Mouse (Mus musculus) stomach, embryonic 14.5 days (tissue): ENCODE data around the gene Zbtb7b. TPM values are rescaled to one million over a fixed set of nuclear protein-coding genes. Genes with fewer than 3 reads are reported as not detected.

ENCODE experiments used
- ATAC-seq: fragments of 200-750 bp; cut with Nextera tagmentation; 2 replicates; pipeline ENCODE4 v1.8.0; 2017; ENCODE audit warnings: low read depth, moderate TSS enrichment; ENCODE audit not compliant: insufficient number of reproducible peaks, insufficient read depth, low FRiP score
- H3K27ac ChIP-seq: fragments of 300-500 bp; sonication (generic); 2 replicates; pipeline ENCODE4 v1.5.1; 2014; ENCODE audit warnings: mild to moderate bottlenecking, low read length, moderate library complexity, mixed read lengths
- H3K27me3 ChIP-seq: fragments of 300-500 bp; sonication (generic); 2 replicates; pipeline ENCODE4 v1.6.1; 2014; ENCODE audit warnings: low read length, control low read depth, mixed read lengths; ENCODE audit not compliant: control insufficient read depth, insufficient read depth
- H3K36me3 ChIP-seq: fragments of 300-500 bp; sonication (generic); 2 replicates; pipeline ENCODE4 v1.6.1; 2014; ENCODE audit warnings: mild to moderate bottlenecking, control low read depth, low read length, moderate library complexity, mixed read lengths; ENCODE audit not compliant: control insufficient read depth, insufficient read depth
- H3K4me1 ChIP-seq: fragments of 300-500 bp; sonication (generic); 2 replicates; pipeline ENCODE4 v1.6.1; 2014; ENCODE audit warnings: low read length, control low read depth, mixed read lengths; ENCODE audit not compliant: control insufficient read depth, insufficient read depth
- H3K4me2 ChIP-seq: fragments of 300-500 bp; sonication (generic); replicated peaks from 2 replicates; pipeline ENCODE4 v1.6.1; 2014; ENCODE audit warnings: low read depth, low read length, control low read depth
- H3K4me3 ChIP-seq: fragments of 300-500 bp; sonication (generic); 2 replicates; pipeline ENCODE4 v1.5.1; 2014; ENCODE audit warnings: low read depth, low read length, control low read depth
- H3K9ac ChIP-seq: fragments of 300-500 bp; sonication (generic); replicated peaks from 2 replicates; pipeline ENCODE4 v1.6.1; 2014; ENCODE audit warnings: low read depth, mild to moderate bottlenecking, control low read depth, low read length, moderate library complexity, mixed read lengths
- H3K9me3 ChIP-seq: fragments of 300-500 bp; sonication (generic); 2 replicates; pipeline ENCODE4 v1.6.1; 2016; ENCODE audit warnings: low read depth, low read length, control low read depth; ENCODE audit not compliant: control insufficient read depth
- WGBS: fragments of 180-500 bp; shearing (Covaris S2); extraction: QIAGEN DNeasy Blood & Tissue Kit; methylation state at CpG from one replicate; pipeline ENCODE4 v1.1.7; 2014; 5-methylcytosine and 5-hydroxymethylcytosine counted together
- polyA plus RNA-seq: library from polyadenylated mRNA; unstranded; fragments of >200 nt; fragmentation: Nextera tagmentation; extraction: Ambion mirVana; gene quantifications from 2 replicates; pipeline ENCODE4 v1.2.1, GENCODE M21; 2014

Zbtb7b gene
- polyA plus RNA-seq, 1 experiment from 2014 or later: 4.5 TPM

- Histone ChIP-seq H3K4me2 (peak overlapping the region; percentile 79), H3K27ac (peak overlapping the region; percentile 90), H3K27me3 (no peaks in the 10 kb centered on the region), H3K9ac (peak overlapping the region; percentile 50), H3K36me3 (peaks cover 24% of the 10 kb centered on the region), H3K4me3 (peak overlapping the region; percentile 59), H3K4me1 (peaks cover 50% of the 10 kb centered on the region), H3K9me3 (no peaks in the 10 kb centered on the region)
- 1% methylated on average over 11 of the region's 11 CpGs for WGBS
- peak; percentile 84 for ATAC-seq
Measured at GRCm38 (mm10) chr3:89421002-89421774, 26.6 kb upstream of the Zbtb7b start.

DNA sequence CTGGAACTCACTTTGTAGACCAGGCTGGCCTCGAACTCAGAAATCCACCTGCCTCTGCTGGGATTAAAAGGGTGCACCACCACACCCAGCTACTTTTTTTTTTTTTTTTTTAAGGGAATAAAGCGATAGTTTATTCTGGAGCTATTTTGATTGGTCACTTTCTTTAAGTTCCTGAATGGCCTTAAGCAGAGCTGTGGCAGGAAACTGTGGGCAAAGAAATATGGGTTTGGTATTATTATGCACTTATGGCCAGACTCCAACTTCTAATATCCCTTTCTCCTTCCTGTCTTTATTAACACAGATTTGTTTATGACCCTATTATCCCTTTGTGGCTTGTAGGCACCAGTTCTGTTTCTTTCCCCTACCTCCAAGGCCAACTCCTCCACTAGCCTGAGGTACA lies 25.8 kb upstream of the Zbtb7b start:
- peak overlapping the region; percentile 90 for H3K27ac ChIP-seq
- H3K4me2 ChIP-seq: peak overlapping the region; percentile 79
- H3K4me1 ChIP-seq: peaks cover 50% of the 10 kb centered on the region
- H3K36me3 ChIP-seq: peaks cover 27% of the 10 kb centered on the region
- H3K9me3 ChIP-seq: no peaks in the 10 kb centered on the region
- 36% methylated on average over 2 of the region's 2 CpGs for WGBS
- H3K27me3 ChIP-seq: no peaks in the 10 kb centered on the region
- no peak for ATAC-seq
- H3K9ac ChIP-seq: no peak overlapping the region
- peak overlapping the region; percentile 59; the same call in 1 of the 2 replicates for H3K4me3 ChIP-seq

- H3K27me3 ChIP-seq: no peaks in the 10 kb centered on the region
- H3K27ac ChIP-seq: peak overlapping the region; percentile 97
- peaks cover 27% of the 10 kb centered on the region for H3K36me3 ChIP-seq
- H3K9ac ChIP-seq: peak overlapping the region; percentile 54
- ATAC-seq: no peak
- no peaks in the 10 kb centered on the region for H3K9me3 ChIP-seq
- H3K4me1 ChIP-seq: peaks cover 50% of the 10 kb centered on the region
- H3K4me2 ChIP-seq: peak overlapping the region; percentile 66
- H3K4me3 ChIP-seq: peak overlapping the region; percentile 53
- WGBS: 21% methylated on average over 3 of the region's 3 CpGs
Measured at GRCm38 (mm10) chr3:89419981-89420380, 25.4 kb upstream of the Zbtb7b start.

DNA sequence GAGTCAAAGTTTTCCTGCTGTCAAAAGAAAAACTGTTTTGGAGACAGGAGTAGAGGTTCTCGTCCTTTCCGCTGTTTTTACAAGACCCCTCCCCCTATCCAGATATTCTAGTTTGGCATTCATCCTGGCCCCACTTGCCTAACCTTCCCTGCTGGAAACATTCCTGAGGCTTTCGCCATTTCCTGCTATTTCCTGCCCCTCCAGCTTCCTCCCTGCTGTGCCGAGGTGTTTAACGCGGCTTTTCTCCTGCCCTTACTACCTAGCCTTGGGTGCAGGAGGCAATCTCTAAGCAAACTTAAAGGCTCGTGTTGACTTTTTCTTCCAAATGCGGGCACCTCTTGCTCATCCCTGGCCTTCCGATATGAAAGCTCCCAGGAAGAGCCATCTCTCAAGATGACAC lies 25.0 kb upstream of the Zbtb7b start:
- peak overlapping the region; percentile 53 for H3K4me3 ChIP-seq
- ATAC-seq: no peak
- peaks cover 28% of the 10 kb centered on the region for H3K36me3 ChIP-seq
- H3K4me1 ChIP-seq: peaks cover 49% of the 10 kb centered on the region
- 1% methylated on average over 9 of the region's 9 CpGs for whole genome bisulfite sequencing
- H3K9me3 ChIP-seq: no peaks in the 10 kb centered on the region
- H3K27ac ChIP-seq: peak overlapping the region; percentile 97
- peak overlapping the region; percentile 54 for H3K9ac ChIP-seq
- H3K4me2 ChIP-seq: peak overlapping the region; percentile 66
- H3K27me3 ChIP-seq: no peaks in the 10 kb centered on the region

- peaks cover 42% of the 10 kb centered on the region for H3K4me1 ChIP-seq
- peak overlapping the region; percentile 53 for H3K4me3 ChIP-seq
- ATAC-seq: peak; percentile 17; the same call in 1 of the 2 replicates
- WGBS: under 1% methylated on average over 16 of the region's 16 CpGs
- no peaks in the 10 kb centered on the region for H3K9me3 ChIP-seq
- peak overlapping the region; percentile 66 for H3K4me2 ChIP-seq
- H3K27ac ChIP-seq: peak overlapping the region; percentile 97
- H3K27me3 ChIP-seq: no peaks in the 10 kb centered on the region
- H3K9ac ChIP-seq: peak overlapping the region; percentile 54
- H3K36me3 ChIP-seq: peaks cover 28% of the 10 kb centered on the region
Measured at GRCm38 (mm10) chr3:89418861-89419250, 24.3 kb upstream of the Zbtb7b start.

DNA sequence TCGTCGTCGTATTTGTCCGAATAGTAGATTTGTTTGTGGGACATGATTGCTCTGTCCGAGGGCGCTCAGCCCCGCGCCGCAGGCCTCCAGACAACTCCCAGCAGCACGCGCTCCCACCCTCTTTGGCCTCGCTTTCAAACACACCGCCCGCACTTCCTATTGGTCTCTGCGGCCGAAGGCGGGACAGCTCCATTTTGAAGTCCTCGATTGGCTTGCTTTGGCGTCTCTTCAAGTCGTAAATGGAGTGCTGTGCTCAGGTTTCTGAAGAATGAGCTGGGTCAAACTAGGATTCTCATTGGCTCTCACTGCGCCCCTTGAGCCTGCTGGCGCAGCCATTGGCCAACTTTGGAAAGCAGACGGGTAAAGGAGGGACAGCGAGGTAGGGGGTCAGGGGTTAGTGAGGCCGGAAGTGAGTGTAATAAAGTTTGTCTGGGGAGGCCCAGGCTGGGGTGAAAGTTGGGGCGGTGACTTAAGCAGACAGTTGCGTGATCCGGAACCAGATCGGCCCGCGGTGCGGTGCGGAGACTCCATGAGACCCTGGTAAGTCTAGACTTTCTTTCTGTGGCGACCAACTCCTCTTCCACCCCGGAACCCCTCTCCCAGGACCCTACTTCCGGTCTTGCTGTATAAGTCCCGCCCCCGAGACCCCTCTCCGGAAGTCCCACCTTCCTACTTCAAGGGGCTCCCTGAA lies 23.7 kb upstream of the Zbtb7b start, which contains the start of the genes Cks1b and Shc1:
Gene Cks1b (minus strand): TSS at position 214 of the 691 bp plus-strand sequence.
Gene Shc1 (plus strand): TSS at position 274 of the 691 bp plus-strand sequence.
- under 1% methylated on average over 39 of the region's 39 CpGs for WGBS
- H3K27ac ChIP-seq: peak within 1 kb of the TSS; percentile 97
- peaks cover 37% of the 10 kb centered on the region for H3K4me1 ChIP-seq
- H3K9me3 ChIP-seq: no peaks in the 10 kb centered on the region
- peak within 1 kb of the TSS; percentile 67 for H3K4me2 ChIP-seq
- H3K9ac ChIP-seq: peak within 1 kb of the TSS; percentile 54
- H3K4me3 ChIP-seq: peak within 1 kb of the TSS; percentile 53
- H3K36me3 ChIP-seq: peaks cover 26% of the 10 kb centered on the region
- peak; percentile 92 for ATAC-seq
- H3K27me3 ChIP-seq: no peaks in the 10 kb centered on the region

DNA sequence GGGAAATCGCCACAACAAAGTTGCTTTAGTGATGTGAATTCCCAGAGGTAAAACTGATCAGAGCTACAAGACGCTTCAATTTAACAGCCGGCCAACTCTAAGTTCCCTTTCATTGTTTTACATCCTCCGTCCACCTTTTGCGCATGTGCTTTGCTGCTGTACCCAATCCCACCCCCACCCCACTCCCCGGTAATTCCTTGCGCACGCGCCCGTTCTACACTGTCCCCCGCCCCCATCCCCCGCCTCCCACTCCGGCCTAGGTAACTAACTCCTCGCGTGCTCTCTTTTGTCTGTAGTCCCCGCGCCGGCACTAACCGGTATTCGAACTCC lies 23.2 kb upstream of the Zbtb7b start:
- peaks cover 32% of the 10 kb centered on the region; the same call in 1 of the 2 replicates for H3K4me1 ChIP-seq
- peaks cover 26% of the 10 kb centered on the region for H3K36me3 ChIP-seq
- peak overlapping the region; percentile 84 for H3K27ac ChIP-seq
- peak overlapping the region; percentile 53 for H3K4me3 ChIP-seq
- WGBS: under 1% methylated on average over 20 of the region's 20 CpGs
- peak overlapping the region; percentile 67 for H3K4me2 ChIP-seq
- H3K9me3 ChIP-seq: no peaks in the 10 kb centered on the region
- ATAC-seq: peak; percentile 25
- peak overlapping the region; percentile 34; the same call in 1 of the 2 replicates for H3K9ac ChIP-seq
- no peaks in the 10 kb centered on the region for H3K27me3 ChIP-seq

DNA sequence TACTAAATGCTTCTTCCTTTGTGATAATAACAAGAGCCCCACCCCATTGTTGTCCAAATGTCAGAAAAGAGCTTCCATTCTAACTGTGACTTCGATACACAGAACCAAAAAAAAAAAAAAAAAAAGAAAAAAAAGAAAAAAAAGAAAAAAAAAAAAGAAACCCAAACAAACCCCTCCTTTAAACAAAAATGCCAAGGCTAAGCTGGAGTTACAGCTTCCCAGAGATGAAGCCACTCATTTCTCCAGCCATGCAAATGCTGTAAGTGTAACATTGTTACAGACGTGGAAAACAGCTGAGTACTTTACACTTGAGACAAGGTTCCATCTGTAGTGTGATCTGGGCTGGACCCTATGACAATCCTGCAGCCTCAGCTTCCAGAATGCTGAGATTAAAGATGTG lies 22.6 kb upstream of the Zbtb7b start:
- no peaks in the 10 kb centered on the region for H3K27me3 ChIP-seq
- peak overlapping the region; percentile 67 for H3K4me2 ChIP-seq
- H3K9me3 ChIP-seq: no peaks in the 10 kb centered on the region
- H3K4me3 ChIP-seq: peak overlapping the region; percentile 53
- H3K9ac ChIP-seq: peak overlapping the region; percentile 34; the same call in 1 of the 2 replicates
- peaks cover 26% of the 10 kb centered on the region for H3K36me3 ChIP-seq
- peaks cover 26% of the 10 kb centered on the region; the same call in 1 of the 2 replicates for H3K4me1 ChIP-seq
- no peak overlapping the region; the same call in 1 of the 2 replicates for H3K27ac ChIP-seq
- WGBS: 19% methylated on average over 2 of the region's 2 CpGs
- ATAC-seq: no peak
